Comparison of ENCODE assay signal across 14 mouse cellular contexts in the genomic region with DNA sequence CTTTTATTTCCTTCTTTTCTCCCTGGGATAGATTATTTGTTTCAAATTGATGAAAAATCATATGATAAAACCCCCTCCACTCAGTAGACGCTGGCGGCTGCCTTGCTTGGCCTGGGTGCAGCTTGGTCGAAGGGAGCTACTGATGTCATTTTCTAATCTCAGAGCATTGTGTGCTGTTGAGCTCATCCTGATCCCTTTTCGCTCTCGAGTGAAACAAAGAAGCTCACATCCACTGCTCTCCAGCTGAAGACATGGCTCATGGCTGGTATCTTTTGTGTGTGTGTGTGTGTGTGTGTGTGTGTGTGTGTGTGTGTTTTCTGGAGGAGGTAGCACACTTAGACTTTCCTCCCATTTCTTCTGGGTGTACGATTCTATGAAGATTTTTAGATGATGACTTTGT. TPM values are rescaled to one million over a fixed set of nuclear protein-coding genes. Genes with fewer than 3 reads are reported as not detected.
DNase-seq lines count a peak whose midpoint lies in the region; TF ChIP-seq lines count a peak whose summit lies in the region.
"Had no signal": no experiment of that assay in that cellular context is flagged by ENCODE, and none has a peak within 500 bp of the region (broad histone marks: within the 10 kb centered on the region; RNA-seq: fewer than 3 reads in every experiment).

No protein-coding gene starts in this region.

- H3K27ac ChIP-seq in cerebellum, adult 2 months (ENCODE audit: insufficient read depth, low read length): peak overlapping the region; percentile 64; the same call in 1 of the 2 replicates
- peak overlapping the region; percentile 45 for H3K27ac ChIP-seq in heart, adult 2 months
- H3K27ac ChIP-seq: limb, embryonic 12.5 days; neural tube, embryonic 13.5 days had no signal

- H3K79me2 ChIP-seq in heart, adult 2 months (replicated peaks; ENCODE audit: control insufficient read depth, insufficient read depth, low read length): peaks cover 3% of the 10 kb centered on the region; the same call in 1 of the 2 replicates

- TF ChIP-seq POLR2A in cerebellum, adult 2 months (IDR thresholded peaks at IDR 0.05; ENCODE audit: borderline replicate concordance, insufficient read depth, low read length): no peak
- TF ChIP-seq POLR2A in heart, adult 2 months (IDR thresholded peaks at IDR 0.05; ENCODE audit: insufficient read depth, low read depth, low read length): no peak

- H3K9ac ChIP-seq in heart, adult 2 months (ENCODE audit: low read depth, low read length): no peak overlapping the region
- H3K9ac ChIP-seq: limb, embryonic 12.5 days; neural tube, embryonic 13.5 days had no signal

- TF ChIP-seq EP300 in heart, adult 2 months (IDR thresholded peaks at IDR 0.05; ENCODE audit: insufficient read depth, low read depth, low read length): no peak

- H3K36me3 ChIP-seq in heart, adult 2 months (ENCODE audit: control insufficient read depth, insufficient read depth, low read length): peaks cover 16% of the 10 kb centered on the region

- no peaks in the 10 kb centered on the region for H3K27me3 ChIP-seq in cerebellum, adult 2 months (ENCODE audit: control insufficient read depth, insufficient read depth, low read length)
- no peaks in the 10 kb centered on the region for H3K27me3 ChIP-seq in heart, adult 2 months (ENCODE audit: control insufficient read depth, insufficient read depth, low read length)
- H3K27me3 ChIP-seq: limb, embryonic 12.5 days; neural tube, embryonic 13.5 days had no signal

- intact Hi-C loops in heart, adult 2 months (cut with DNase I): no loop called here
- intact Hi-C loops in heart, postnatal 36 days (cut with DNase I): no loop called here

- WGBS in cerebellum, adult 2 months: 31% methylated on average over 6 of the region's 6 CpGs
- 14% methylated on average over 6 of the region's 6 CpGs for WGBS in heart, adult 2 months

- no peak overlapping the region for H3K4me3 ChIP-seq in cerebellum, adult 2 months (replicated peaks; ENCODE audit: insufficient read depth, low read depth, low read length)
- no peak overlapping the region for H3K4me3 ChIP-seq in heart, adult 2 months
- H3K4me3 ChIP-seq: limb, embryonic 12.5 days; neural tube, embryonic 13.5 days had no signal

- peaks cover 8% of the 10 kb centered on the region; the same call in 1 of the 2 replicates for H3K4me1 ChIP-seq in cerebellum, adult 2 months (ENCODE audit: control insufficient read depth, insufficient read depth, low read length)
- peaks cover 10% of the 10 kb centered on the region for H3K4me1 ChIP-seq in heart, adult 2 months (ENCODE audit: control insufficient read depth, insufficient read depth, low read length)
- H3K4me1 ChIP-seq: limb, embryonic 12.5 days; neural tube, embryonic 13.5 days had no signal

- no peak for TF ChIP-seq CTCF in cerebellum, adult 2 months (IDR thresholded peaks at IDR 0.05; ENCODE audit: borderline replicate concordance, insufficient read depth, low read depth, low read length)
- no peak for TF ChIP-seq CTCF in heart, adult 2 months (IDR thresholded peaks at IDR 0.05)

- DNase-seq in cerebellum, adult 2 months: peak in 1 of 2 experiments; percentile 27
- DNase-seq in cerebellum, postnatal 14 days: no peak
- peak in 1 of 2 experiments; percentile 45 for DNase-seq in heart, adult 2 months
- DNase-seq in heart, postnatal 36 days: no peak
- DNase-seq in retina, postnatal 1 day: peak; percentile 56
- DNase-seq in retina, embryonic 14.5 days (ENCODE audit: low spot score): no peak
- DNase-seq in kidney, adult 9 months: no peak
- no peak for DNase-seq in gastrocnemius, adult 18-20 months (ENCODE audit: low spot score)
- DNase-seq: adrenal gland, adult 2 months; thymus, postnatal 4 days had no signal

RNA-seq across cellular contexts. Expression of a gene that starts 46.3 kb away (rescaled TPM):
- polyA plus RNA-seq in cerebellum, adult 2 months (2012; rRNA removed): 3.6 and 4.1 TPM in 2 replicates
- under 1 TPM in 1 of 2 experiments, not detected in 1; 0.18 TPM for total RNA-seq in heart, adult 2 months (2021)
- polyA plus RNA-seq in heart, adult 2 months (2012; rRNA removed): 0.03 and 0.37 TPM in 2 replicates
- not detected for total RNA-seq in heart, postnatal 36 days (2021)
- total RNA-seq in gastrocnemius, adult 18-20 months (2021): under 1 TPM in 1 of 2 experiments, not detected in 1; 0.11 TPM
- total RNA-seq: adrenal gland, adult 2 months; granulocyte monocyte progenitor cell, adult 5-6 weeks; megakaryocyte progenitor cell, adult 5-6 weeks had no signal
